Mouse (Mus musculus) lung, embryonic 16.5 days (tissue): ENCODE results near the gene Cox10. TPM values are rescaled to one million over a fixed set of nuclear protein-coding genes. Genes with fewer than 3 reads are reported as not detected.

Experiments
- ATAC-seq: fragments of 200-750 bp; cut with Nextera tagmentation; 2 replicates; pipeline ENCODE4 v1.8.0; 2017; ENCODE audit warnings: low read depth, mild to moderate bottlenecking, moderate library complexity
- H3K27ac ChIP-seq: fragments of 300-500 bp; sonication (generic); 2 replicates; pipeline ENCODE4 v1.5.1; 2014; ENCODE audit warnings: mild to moderate bottlenecking, control low read depth, low read length
- H3K27me3 ChIP-seq: fragments of 300-500 bp; sonication (generic); 2 replicates; pipeline ENCODE4 v1.6.1; 2014; ENCODE audit warnings: low read depth, low read length, mixed read lengths; ENCODE audit not compliant: control insufficient read depth, insufficient read depth
- H3K36me3 ChIP-seq: fragments of 300-500 bp; sonication (generic); 2 replicates; pipeline ENCODE4 v1.6.1; 2014; ENCODE audit warnings: low read length; ENCODE audit not compliant: control insufficient read depth, insufficient read depth
- H3K4me1 ChIP-seq: fragments of 300-500 bp; sonication (generic); replicated peaks from 2 replicates; pipeline ENCODE4 v1.6.1; 2014; ENCODE audit warnings: low read length, mixed read lengths; ENCODE audit not compliant: control insufficient read depth, insufficient read depth
- H3K4me2 ChIP-seq: fragments of 300-500 bp; sonication (generic); 2 replicates; pipeline ENCODE4 v1.6.1; 2014; ENCODE audit warnings: low read depth, low read length, control low read depth
- H3K4me3 ChIP-seq: fragments of 300-500 bp; sonication (generic); 2 replicates; pipeline ENCODE4 v1.5.1; 2014; ENCODE audit warnings: mild to moderate bottlenecking, low read length, control low read depth
- H3K9ac ChIP-seq: fragments of 300-500 bp; sonication (generic); 2 replicates; pipeline ENCODE4 v1.6.1; 2014; ENCODE audit warnings: low read length, control low read depth
- H3K9me3 ChIP-seq: fragments of 300-500 bp; sonication (generic); 2 replicates; pipeline ENCODE4 v1.6.1; 2016; ENCODE audit warnings: low read length; ENCODE audit not compliant: control insufficient read depth
- whole genome bisulfite sequencing: fragments of 180-500 bp; shearing (Covaris S2); extraction: QIAGEN DNeasy Blood & Tissue Kit; methylation state at CpG from one replicate; pipeline ENCODE4 v1.1.7; 2014; 5-methylcytosine and 5-hydroxymethylcytosine counted together
- polyA plus RNA-seq: library from polyadenylated mRNA; unstranded; fragments of >200 nt; fragmentation: Nextera tagmentation; extraction: Ambion mirVana; gene quantifications from 2 replicates; pipeline ENCODE4 v1.2.1, GENCODE M21; 2015

Gene Cox10
- polyA plus RNA-seq, 1 experiment from 2014 or later = 18.0 TPM

DNA sequence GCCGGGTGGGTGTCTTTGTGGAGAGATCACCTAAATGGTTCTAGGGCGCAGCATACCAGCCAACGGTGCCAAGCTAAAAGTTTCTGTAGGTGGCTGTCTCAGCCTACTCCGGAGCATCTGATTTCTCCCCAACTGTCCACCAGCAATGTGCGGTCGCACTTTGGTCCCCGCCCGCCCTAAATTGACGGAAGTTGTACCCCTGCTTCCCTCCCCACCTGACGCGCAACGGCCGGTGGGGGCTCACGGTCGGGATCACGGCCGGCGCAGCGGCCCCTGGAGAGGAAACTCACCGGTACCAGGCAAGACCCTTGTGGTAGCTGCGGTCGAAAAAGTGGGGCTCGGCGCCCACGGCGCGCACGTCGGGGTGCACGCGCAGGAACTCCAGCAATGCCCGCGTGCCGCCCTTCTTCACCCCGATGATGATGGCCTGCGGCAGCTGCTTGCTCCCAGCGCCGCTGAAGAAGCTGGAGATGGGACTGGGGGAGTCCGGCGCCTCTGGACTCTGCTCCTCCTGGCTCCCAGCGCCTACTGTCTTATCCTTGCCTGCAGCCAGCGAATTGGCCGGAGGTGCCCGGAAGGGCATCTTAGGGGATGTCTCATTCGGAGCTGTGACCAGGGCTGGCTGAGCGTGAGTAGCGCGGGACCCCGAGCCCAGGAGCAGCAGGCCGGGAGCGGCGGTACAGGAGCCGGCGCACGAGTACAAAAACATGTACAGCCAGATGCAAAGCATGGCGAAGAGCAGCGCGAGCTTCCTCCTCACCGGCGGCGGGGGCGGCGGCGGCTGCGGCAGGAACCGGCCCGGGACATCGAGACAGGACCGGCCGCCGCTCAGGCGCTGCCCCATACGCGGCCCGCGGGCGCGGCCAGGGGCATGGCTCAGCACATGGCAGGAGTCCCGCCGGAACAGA is 158.0 kb downstream of the Cox10 start:
- peak overlapping the region; percentile 73 for H3K4me2 ChIP-seq
- peaks cover 85% of the 10 kb centered on the region for H3K27me3 ChIP-seq
- H3K27ac ChIP-seq = no peak overlapping the region
- peaks cover 34% of the 10 kb centered on the region for H3K4me1 ChIP-seq
- 0 out of 2 replicates have a peak, but pooled peaks have one; percentile 13 for ATAC-seq
- no peaks in the 10 kb centered on the region for H3K36me3 ChIP-seq
- WGBS = under 1% methylated on average over 70 of the region's 80 CpGs
- no peaks in the 10 kb centered on the region for H3K9me3 ChIP-seq
- H3K4me3 ChIP-seq = peak overlapping the region; percentile 52
- peak overlapping the region; percentile 21 for H3K9ac ChIP-seq

DNA sequence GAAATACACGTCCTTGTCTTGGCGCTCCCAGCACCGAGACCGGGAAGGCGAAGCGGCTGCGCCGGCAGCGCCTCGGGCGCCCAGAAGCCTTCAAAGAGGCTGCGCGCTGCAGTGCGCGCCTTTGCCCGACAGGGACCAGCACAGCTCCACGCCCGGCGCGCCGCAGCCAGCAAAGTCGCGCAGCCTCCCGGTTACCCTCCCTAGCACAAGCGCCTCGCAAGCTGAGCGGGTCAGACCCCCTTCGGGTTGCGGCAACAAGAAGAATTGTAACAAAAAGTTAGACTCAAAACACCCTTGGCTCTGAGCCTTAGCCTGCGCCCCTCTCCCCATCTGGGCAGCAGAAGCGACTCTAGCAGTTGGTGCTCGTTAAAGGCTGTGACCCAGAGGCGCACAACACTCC is 158.7 kb downstream of the Cox10 start:
- peak overlapping the region; percentile 52 for H3K4me3 ChIP-seq
- WGBS = under 1% methylated on average over 33 of the region's 33 CpGs
- no peaks in the 10 kb centered on the region for H3K9me3 ChIP-seq
- H3K27ac ChIP-seq = no peak overlapping the region
- peak; percentile 57 for ATAC-seq
- H3K4me1 ChIP-seq = peaks cover 34% of the 10 kb centered on the region
- peak overlapping the region; percentile 50 for H3K9ac ChIP-seq
- peak overlapping the region; percentile 73 for H3K4me2 ChIP-seq
- H3K27me3 ChIP-seq = peaks cover 83% of the 10 kb centered on the region
- no peaks in the 10 kb centered on the region for H3K36me3 ChIP-seq

DNA sequence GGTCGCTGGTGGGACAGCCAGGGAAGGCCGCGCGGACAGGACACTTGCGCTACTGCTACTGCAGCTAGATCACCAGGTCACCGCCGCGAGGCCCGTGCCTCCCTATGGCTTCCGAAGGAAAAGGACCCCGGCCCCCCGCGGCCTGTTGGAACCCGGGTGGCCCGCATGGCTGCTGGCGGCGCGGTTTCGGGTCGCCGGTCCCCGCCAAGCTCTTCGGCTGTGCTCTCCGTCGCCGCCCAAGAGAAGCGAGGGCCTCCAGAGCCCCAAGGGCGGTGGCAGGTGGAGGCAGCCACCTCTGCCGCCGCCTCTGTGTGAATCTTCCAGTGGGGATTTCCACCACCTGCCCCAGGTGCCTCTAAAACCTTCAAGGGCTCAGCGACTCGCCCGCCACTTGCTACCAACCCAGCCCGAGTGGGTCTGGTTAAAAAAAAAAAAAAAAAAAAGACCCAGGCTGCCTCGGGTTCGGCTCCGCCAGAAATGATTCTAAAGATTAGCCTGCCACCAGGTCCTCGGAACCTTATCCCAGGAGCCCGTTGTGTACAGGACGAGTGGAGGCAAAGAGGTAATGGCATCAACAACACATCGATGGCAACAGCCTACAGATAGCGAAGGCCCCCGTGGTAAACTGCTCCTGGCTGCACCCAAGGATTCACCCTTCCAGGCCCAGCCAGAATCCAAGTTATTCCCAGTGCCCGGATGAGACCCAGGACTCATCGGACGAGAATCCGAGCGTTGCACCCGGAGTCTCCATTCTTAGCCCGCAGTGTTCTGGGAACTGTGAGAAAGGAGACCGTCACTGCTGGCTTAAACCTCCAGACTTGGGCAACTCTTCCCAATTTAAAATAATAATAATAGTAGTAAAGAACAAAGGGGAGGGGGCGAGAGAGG is 159.8 kb downstream of the Cox10 start:
- WGBS = 6% methylated on average over 52 of the region's 52 CpGs
- H3K4me2 ChIP-seq = peak overlapping the region; percentile 73
- H3K27me3 ChIP-seq = peaks cover 78% of the 10 kb centered on the region
- H3K9me3 ChIP-seq = no peaks in the 10 kb centered on the region
- H3K4me3 ChIP-seq = peak overlapping the region; percentile 52
- H3K9ac ChIP-seq = peak overlapping the region; percentile 50
- H3K4me1 ChIP-seq = peaks cover 32% of the 10 kb centered on the region
- ATAC-seq = no peak
- H3K36me3 ChIP-seq = no peaks in the 10 kb centered on the region
- no peak overlapping the region for H3K27ac ChIP-seq

DNA sequence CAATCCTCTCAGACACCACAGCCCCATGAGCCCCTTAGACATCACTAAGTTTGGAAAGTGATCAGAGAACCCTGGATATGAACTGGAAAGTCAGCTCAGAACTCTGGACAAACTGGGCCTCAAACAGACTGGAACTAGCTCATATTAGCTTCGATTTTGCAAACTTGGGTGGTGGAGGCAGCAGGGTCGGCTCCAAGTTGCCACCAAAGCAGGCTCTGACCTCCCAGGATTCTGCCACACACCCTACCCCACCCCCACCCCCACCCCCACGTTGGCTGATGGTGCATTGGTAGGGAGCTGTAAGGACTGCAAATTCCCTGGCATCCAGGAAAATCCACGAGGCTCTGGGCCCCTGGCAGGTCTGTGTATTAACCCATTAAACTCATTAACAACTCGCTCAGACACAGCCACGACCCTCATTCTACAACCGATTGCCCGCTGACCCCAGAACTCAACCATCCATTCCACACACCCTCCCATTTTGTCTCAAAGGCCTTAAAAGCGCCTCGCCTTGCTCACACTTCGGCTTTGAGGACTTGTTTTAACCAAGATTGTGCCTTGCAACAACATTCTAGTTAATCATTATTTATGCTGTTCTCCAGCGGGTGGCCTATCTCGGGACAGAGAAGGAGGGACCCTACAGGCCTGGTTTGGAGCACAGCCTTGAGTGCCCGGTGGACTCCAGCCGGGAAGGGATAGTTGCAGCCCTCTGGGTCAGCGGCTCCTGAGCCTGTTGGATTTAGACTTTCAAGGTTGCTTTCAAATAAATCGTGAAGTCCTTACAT is 160.8 kb downstream of the Cox10 start:
- peaks cover 35% of the 10 kb centered on the region for H3K4me1 ChIP-seq
- H3K4me2 ChIP-seq = no peak overlapping the region
- WGBS = 32% methylated on average over 17 of the region's 17 CpGs
- no peak overlapping the region; the same call in 1 of the 2 replicates for H3K4me3 ChIP-seq
- H3K36me3 ChIP-seq = no peaks in the 10 kb centered on the region
- H3K27ac ChIP-seq = no peak overlapping the region
- ATAC-seq = no peak
- peaks cover 72% of the 10 kb centered on the region for H3K27me3 ChIP-seq
- no peak overlapping the region for H3K9ac ChIP-seq
- H3K9me3 ChIP-seq = no peaks in the 10 kb centered on the region

DNA sequence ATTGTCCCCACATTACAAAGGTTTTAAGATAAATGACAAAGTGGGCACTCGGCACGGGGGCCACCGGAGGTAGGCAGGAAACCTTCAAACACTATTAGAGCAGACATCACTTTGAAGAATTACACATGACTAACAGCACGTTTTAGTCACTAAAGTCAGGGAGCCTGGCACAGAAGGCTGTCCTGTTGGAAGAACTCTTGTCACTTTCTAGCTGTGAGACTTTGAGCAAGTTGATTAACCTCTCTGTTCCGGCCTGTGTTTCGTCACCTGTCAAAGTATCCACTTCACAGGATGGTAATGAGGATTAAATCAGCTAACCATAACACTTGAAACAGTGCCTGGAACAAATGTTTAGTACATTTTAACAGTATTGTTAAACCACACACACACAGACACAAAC is 161.7 kb downstream of the Cox10 start:
- 39% methylated on average over 6 of the region's 6 CpGs for WGBS
- no peak overlapping the region for H3K4me3 ChIP-seq
- no peak overlapping the region for H3K9ac ChIP-seq
- H3K9me3 ChIP-seq = no peaks in the 10 kb centered on the region
- no peak for ATAC-seq
- no peak overlapping the region for H3K27ac ChIP-seq
- H3K36me3 ChIP-seq = no peaks in the 10 kb centered on the region
- peaks cover 30% of the 10 kb centered on the region for H3K4me1 ChIP-seq
- H3K4me2 ChIP-seq = no peak overlapping the region
- peaks cover 67% of the 10 kb centered on the region for H3K27me3 ChIP-seq

DNA sequence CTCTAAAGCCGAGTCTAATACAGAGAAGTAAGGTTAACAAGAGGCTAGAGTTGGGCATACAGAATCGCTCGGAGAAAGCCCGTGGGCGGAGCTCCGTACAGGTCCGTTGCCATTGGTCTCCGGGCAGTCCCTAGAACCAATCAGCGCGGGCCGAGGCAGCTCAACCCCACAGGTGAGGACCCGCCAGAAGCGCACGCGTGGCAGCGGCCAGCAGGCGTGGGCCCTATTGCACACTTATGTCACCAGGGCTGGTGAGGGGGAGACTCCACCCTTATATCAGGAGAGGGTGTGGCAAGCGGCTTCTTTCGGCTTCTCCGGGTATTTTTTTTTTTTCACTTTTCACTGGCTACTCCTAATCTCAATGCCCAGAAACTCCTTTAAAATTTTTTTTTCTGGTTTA is 164.9 kb downstream of the Cox10 start:
- Histone ChIP-seq H3K4me3 (peak overlapping the region; percentile 40), H3K4me2 (peak overlapping the region; percentile 76), H3K27me3 (peaks cover 49% of the 10 kb centered on the region), H3K9me3 (no peaks in the 10 kb centered on the region), H3K36me3 (no peaks in the 10 kb centered on the region), H3K4me1 (peaks cover 13% of the 10 kb centered on the region), H3K9ac (peak overlapping the region; percentile 51; the same call in 1 of the 2 replicates), H3K27ac (no peak overlapping the region)
- ATAC-seq = peak; percentile 95
- WGBS = 4% methylated on average over 20 of the region's 20 CpGs

DNA sequence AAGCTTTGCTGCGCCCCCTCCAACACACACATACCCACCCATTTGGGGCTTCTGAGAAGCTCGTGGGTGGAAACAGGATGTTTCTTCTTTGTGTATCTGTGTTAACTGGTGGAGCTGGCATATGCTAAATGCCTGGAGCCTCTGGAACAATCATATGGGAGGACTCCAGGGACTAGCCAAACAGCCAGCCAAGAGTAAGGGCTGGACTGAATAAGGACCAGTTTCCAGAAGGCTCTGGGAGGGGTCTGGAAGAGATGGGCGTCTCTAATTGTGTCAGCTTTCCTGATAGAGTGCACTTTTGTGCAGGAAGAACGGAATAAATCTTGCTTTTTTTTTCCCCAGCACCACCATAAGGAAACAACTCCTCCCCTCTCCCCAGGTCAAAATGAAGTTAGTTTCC is 165.3 kb downstream of the Cox10 start:
- peak overlapping the region; percentile 51 for H3K9ac ChIP-seq
- 25% methylated on average over 4 of the region's 4 CpGs for WGBS

More for the DNA sequence above, 165.3 kb downstream of the Cox10 start:
- H3K27me3 ChIP-seq = peaks cover 44% of the 10 kb centered on the region
- peaks cover 10% of the 10 kb centered on the region for H3K4me1 ChIP-seq
- peak overlapping the region; percentile 40 for H3K4me3 ChIP-seq
- no peaks in the 10 kb centered on the region for H3K36me3 ChIP-seq
- peak; percentile 54 for ATAC-seq
- H3K27ac ChIP-seq = no peak overlapping the region
- H3K4me2 ChIP-seq = peak overlapping the region; percentile 76
- H3K9me3 ChIP-seq = no peaks in the 10 kb centered on the region
